Mouse (Mus musculus) spleen, adult 2 months (tissue): Measurements from ENCODE around the gene Cenpx. TPM values are rescaled to one million over a fixed set of nuclear protein-coding genes. Genes with fewer than 3 reads are reported as not detected.
A peak's percentile ranks its signal among the peaks of the same experiment; 100 is the strongest.
"Not testable (repeated sequence)": the region's sequence is repeated elsewhere in the genome, so short reads cannot be mapped to it uniquely, and the experiment has no call there.

ENCODE experiments used
- DNase-seq, 2 experiments: peaks; one replicate each; pipeline versions ENCODE4 v3.0.0 to v3.0.0-alpha.2; 2012 to 2021; ENCODE audit warnings: low spot score in 2 of 2, low read depth in 1 of 2
- H3K27ac ChIP-seq: fragments of 200-500 bp; 2 replicates; pipeline ENCODE4 v1.5.1; 2012; ENCODE audit warnings: low read length, inconsistent platforms; ENCODE audit not compliant: insufficient read depth
- H3K27me3 ChIP-seq: fragments of 200-500 bp; 2 replicates; pipeline ENCODE4 v1.6.1; 2012; ENCODE audit warnings: mild to moderate bottlenecking, moderate library complexity, low read length, inconsistent platforms; ENCODE audit not compliant: control insufficient read depth, insufficient read depth
- H3K36me3 ChIP-seq: fragments of 200-500 bp; 2 replicates; pipeline ENCODE4 v1.6.1; 2012; ENCODE audit warnings: mild to moderate bottlenecking, low read length, inconsistent platforms; ENCODE audit not compliant: control insufficient read depth, insufficient read depth
- H3K4me1 ChIP-seq: fragments of 200-500 bp; 2 replicates; pipeline ENCODE4 v1.6.1; 2011; ENCODE audit warnings: inconsistent platforms; ENCODE audit not compliant: control insufficient read depth, insufficient read depth, insufficient read length
- H3K4me3 ChIP-seq: fragments of 200-500 bp; 2 replicates; pipeline ENCODE4 v1.5.1; 2011; ENCODE audit warnings: mild to moderate bottlenecking, inconsistent platforms; ENCODE audit not compliant: insufficient read depth, insufficient read length; ENCODE audit errors: extremely low read depth
- CTCF ChIP-seq: fragments of 200-500 bp; IDR thresholded peaks from 2 replicates; pipeline ENCODE4 v1.5.1; 2011; ENCODE audit warnings: mild to moderate bottlenecking, inconsistent platforms; ENCODE audit not compliant: insufficient read depth, insufficient read length, insufficient replicate concordance; ENCODE audit errors: extremely low read depth
- POLR2A ChIP-seq: fragments of 200-500 bp; IDR thresholded peaks from 2 replicates; pipeline ENCODE4 v1.6.1; 2011; ENCODE audit warnings: low read depth, low read length, inconsistent platforms
- WGBS: fragments of 180-500 bp; shearing (Covaris S2); methylation state at CpG from one replicate; pipeline ENCODE4 v1.1.7; 2018; 5-methylcytosine and 5-hydroxymethylcytosine counted together
- polyA plus RNA-seq: library from polyadenylated mRNA; depleted of rRNA; stranded (reverse); fragments of >200 nt; gene quantifications from 2 replicates; pipeline ENCODE4 v1.2.3, GENCODE M21; 2012; rRNA removed

The Cenpx gene
- polyA plus RNA-seq, result 44.1 and 52.2 TPM in 2 replicates

GRCm38 (mm10) chr11:120713580-120714518, at the start of gene Cenpx, which contains the start of gene Lrrc45:
Gene Cenpx, minus strand, starts transcription at chr11:120713738.
Gene Lrrc45, plus strand, starts transcription at chr11:120713925.
- Histone ChIP-seq H3K27ac (peak within 1 kb of the TSS; percentile 30), H3K4me3 (peak within 1 kb of the TSS; percentile 81), H3K36me3 (peaks cover 5% of the 10 kb centered on the region; the same call in 1 of the 2 replicates), H3K27me3 (no peaks in the 10 kb centered on the region), H3K4me1 (peaks cover 4% of the 10 kb centered on the region; the same call in 1 of the 2 replicates)
- DNase-seq, result peak; percentile 91 to 96
- no peak for TF ChIP-seq CTCF
- TF ChIP-seq POLR2A, result peak; percentile 30
- 1% methylated on average over 53 of the region's 53 CpGs for WGBS

GRCm38 (mm10) chr11:120762672-120763041, 49.1 kb upstream of the Cenpx start, which contains the start of gene Hmga1b:
Gene Hmga1b, plus strand, starts transcription at chr11:120762794.
- H3K27me3 ChIP-seq, DNase-seq, H3K36me3 ChIP-seq, H3K4me3 ChIP-seq, H3K27ac ChIP-seq, H3K4me1 ChIP-seq: not testable (repeated sequence)
- 30% methylated on average over 14 of the region's 14 CpGs for WGBS

- H3K36me3 ChIP-seq, result no peaks in the 10 kb centered on the region
- no peak for DNase-seq
- no peak overlapping the region for H3K4me3 ChIP-seq
- H3K4me1 ChIP-seq, result no peaks in the 10 kb centered on the region
- no peaks in the 10 kb centered on the region for H3K27me3 ChIP-seq
- WGBS, result 79% methylated on average over 14 of the region's 14 CpGs
- no peak overlapping the region for H3K27ac ChIP-seq
- TF ChIP-seq CTCF (no peak), POLR2A (no peak)
Measured at GRCm38 (mm10) chr11:120761811-120762671, 48.5 kb upstream of the Cenpx start.

GRCm38 (mm10) chr11:120760236-120760635, 46.7 kb upstream of the Cenpx start:
- Histone ChIP-seq H3K36me3 (no peaks in the 10 kb centered on the region), H3K27ac (no peak overlapping the region), H3K4me1 (no peaks in the 10 kb centered on the region), H3K4me3 (no peak overlapping the region), H3K27me3 (no peaks in the 10 kb centered on the region)
- DNase-seq, result no peak
- 82% methylated on average over 9 of the region's 9 CpGs for WGBS
- no peak for TF ChIP-seq CTCF
- no peak for TF ChIP-seq POLR2A

- TF ChIP-seq CTCF (no peak), POLR2A (no peak)
- H3K27ac ChIP-seq, result no peak overlapping the region
- H3K4me1 ChIP-seq, result no peaks in the 10 kb centered on the region
- WGBS, result 89% methylated on average over 4 of the region's 4 CpGs
- H3K27me3 ChIP-seq, result no peaks in the 10 kb centered on the region
- H3K4me3 ChIP-seq, result no peak overlapping the region
- H3K36me3 ChIP-seq, result no peaks in the 10 kb centered on the region
- no peak for DNase-seq
Measured at GRCm38 (mm10) chr11:120751606-120752005, 38.1 kb upstream of the Cenpx start.

- Histone ChIP-seq H3K4me1 (no peaks in the 10 kb centered on the region), H3K27ac (no peak overlapping the region), H3K27me3 (no peaks in the 10 kb centered on the region), H3K4me3 (no peak overlapping the region), H3K36me3 (no peaks in the 10 kb centered on the region)
- WGBS, result 64% methylated on average over 8 of the region's 8 CpGs
- peak; percentile 27 to 37 for DNase-seq
- peak; percentile 44; the same call in 1 of the 2 replicates for TF ChIP-seq CTCF
- no peak for TF ChIP-seq POLR2A
Measured at GRCm38 (mm10) chr11:120749430-120749829, 35.9 kb upstream of the Cenpx start.
